In genomic region chr4:125249061-125249460, GRCm38 (mm10) we compare ENCODE assay signal across 18 mouse cellular contexts.
DNase-seq lines count a peak whose midpoint lies in the region; ATAC-seq and TF ChIP-seq lines count a peak whose summit lies in the region.
"Had no signal": no experiment of that assay in that cellular context is flagged by ENCODE, and none has a peak within 500 bp of the region (broad histone marks: within the 10 kb centered on the region; RNA-seq: fewer than 3 reads in every experiment).

No protein-coding gene starts in this region.

- ATAC-seq in forebrain, postnatal 0 days: peak; percentile 32; the same call in 1 of the 2 replicates
- no peak for ATAC-seq in forebrain, embryonic 14.5 days
- no peak for ATAC-seq in hindbrain, embryonic 11.5 days (ENCODE audit: low FRiP score)
- no peak for ATAC-seq in midbrain, embryonic 15.5 days (replicated peaks)
- ATAC-seq: intestine, embryonic 15.5 days had no signal

- 44% methylated on average over 7 of the region's 7 CpGs for WGBS in forebrain, postnatal 0 days
- WGBS in forebrain, embryonic 14.5 days: 41% methylated on average over 7 of the region's 7 CpGs
- 67% methylated on average over 7 of the region's 7 CpGs for WGBS in hindbrain, embryonic 10.5 days
- WGBS in hindbrain, embryonic 11.5 days: 65% methylated on average over 7 of the region's 7 CpGs
- WGBS in midbrain, embryonic 15.5 days: 62% methylated on average over 7 of the region's 7 CpGs

- no peak for DNase-seq in forebrain, postnatal 0 days
- DNase-seq in forebrain, embryonic 14.5 days (ENCODE audit: low spot score): no peak
- DNase-seq in hindbrain, embryonic 10.5 days (ENCODE audit: low spot score): no peak
- no peak for DNase-seq in hindbrain, embryonic 11.5 days (ENCODE audit: low spot score)
- peak; percentile 18 to 26 for DNase-seq in right cerebral cortex, adult 2 months (ENCODE audit: low spot score in 2 of 2)
- no peak for DNase-seq in right cerebral cortex, postnatal 25 days
- DNase-seq: adrenal gland, postnatal 14 days; cerebellum, adult 18-20 months; cerebellum, adult 9-11 months; cerebellum, postnatal 36 days; gastrocnemius, adult 2 months; gastrocnemius, postnatal 25 days had no signal

- 0 out of 2 replicates have a peak, but pooled peaks cover 6% of the 10 kb centered on the region for H3K4me1 ChIP-seq in forebrain, postnatal 0 days (ENCODE audit: insufficient read depth)
- peaks cover 10% of the 10 kb centered on the region for H3K4me1 ChIP-seq in forebrain, embryonic 14.5 days (ENCODE audit: control insufficient read depth, insufficient read depth, low read length)
- peaks cover 32% of the 10 kb centered on the region for H3K4me1 ChIP-seq in hindbrain, embryonic 10.5 days (replicated peaks)
- no peaks in the 10 kb centered on the region for H3K4me1 ChIP-seq in hindbrain, embryonic 11.5 days (replicated peaks; ENCODE audit: control insufficient read depth, insufficient read depth, low read length)
- peaks cover 6% of the 10 kb centered on the region; the same call in 1 of the 2 replicates for H3K4me1 ChIP-seq in midbrain, embryonic 15.5 days
- H3K4me1 ChIP-seq: embryonic facial prominence, embryonic 13.5 days; heart, embryonic 12.5 days; intestine, embryonic 15.5 days had no signal

- H3K27me3 ChIP-seq in forebrain, postnatal 0 days (ENCODE audit: insufficient read depth, low read length): no peaks in the 10 kb centered on the region; the same call in 1 of the 2 replicates
- H3K27me3 ChIP-seq in forebrain, embryonic 14.5 days (replicated peaks; ENCODE audit: control insufficient read depth, insufficient read depth, low read length): no peaks in the 10 kb centered on the region
- peaks cover 11% of the 10 kb centered on the region; the same call in 1 of the 2 replicates for H3K27me3 ChIP-seq in hindbrain, embryonic 10.5 days (ENCODE audit: insufficient read depth, poor library complexity, severe bottlenecking)
- no peaks in the 10 kb centered on the region for H3K27me3 ChIP-seq in hindbrain, embryonic 11.5 days (ENCODE audit: control insufficient read depth, insufficient read depth, low read length)
- no peaks in the 10 kb centered on the region; the same call in 1 of the 2 replicates for H3K27me3 ChIP-seq in midbrain, embryonic 15.5 days (replicated peaks)
- H3K27me3 ChIP-seq: embryonic facial prominence, embryonic 13.5 days; intestine, embryonic 15.5 days had no signal

- H3K4me3 ChIP-seq in forebrain, postnatal 0 days (ENCODE audit: low read depth, low read length): no peak overlapping the region
- no peak overlapping the region for H3K4me3 ChIP-seq in forebrain, embryonic 14.5 days (ENCODE audit: low read depth, low read length)
- no peak overlapping the region for H3K4me3 ChIP-seq in hindbrain, embryonic 10.5 days
- no peak overlapping the region for H3K4me3 ChIP-seq in hindbrain, embryonic 11.5 days (ENCODE audit: low read depth, low read length)
- no peak overlapping the region for H3K4me3 ChIP-seq in midbrain, embryonic 15.5 days
- H3K4me3 ChIP-seq: embryonic facial prominence, embryonic 13.5 days; forebrain, embryonic 12.5 days; gastrocnemius, adult 2 months; heart, embryonic 12.5 days; hindbrain, embryonic 12.5 days; intestine, embryonic 15.5 days had no signal

- no peak for TF ChIP-seq CTCF in forebrain, postnatal 0 days (IDR thresholded peaks at IDR 0.05; ENCODE audit: low read depth)

- H3K4me2 ChIP-seq in forebrain, postnatal 0 days (ENCODE audit: low read depth): no peak overlapping the region
- H3K4me2 ChIP-seq in forebrain, embryonic 14.5 days (ENCODE audit: low read length): no peak overlapping the region
- no peak overlapping the region for H3K4me2 ChIP-seq in hindbrain, embryonic 11.5 days (replicated peaks; ENCODE audit: low read depth, low read length)
- H3K4me2 ChIP-seq in midbrain, embryonic 15.5 days: no peak overlapping the region
- H3K4me2 ChIP-seq: embryonic facial prominence, embryonic 13.5 days; forebrain, embryonic 12.5 days; heart, embryonic 12.5 days; hindbrain, embryonic 12.5 days; intestine, embryonic 15.5 days had no signal

- H3K36me3 ChIP-seq in forebrain, postnatal 0 days (ENCODE audit: insufficient read depth): no peaks in the 10 kb centered on the region
- H3K36me3 ChIP-seq in forebrain, embryonic 14.5 days (ENCODE audit: control insufficient read depth, insufficient read depth, low read length): no peaks in the 10 kb centered on the region
- H3K36me3 ChIP-seq in hindbrain, embryonic 10.5 days: no peaks in the 10 kb centered on the region
- no peaks in the 10 kb centered on the region for H3K36me3 ChIP-seq in hindbrain, embryonic 11.5 days (ENCODE audit: control insufficient read depth, insufficient read depth, low read length)
- H3K36me3 ChIP-seq in midbrain, embryonic 15.5 days (replicated peaks): no peaks in the 10 kb centered on the region
- H3K36me3 ChIP-seq: embryonic facial prominence, embryonic 13.5 days; forebrain, embryonic 12.5 days; heart, embryonic 12.5 days; hindbrain, embryonic 12.5 days; intestine, embryonic 15.5 days had no signal

- H3K9me3 ChIP-seq in forebrain, postnatal 0 days (ENCODE audit: low read length): no peaks in the 10 kb centered on the region
- no peaks in the 10 kb centered on the region for H3K9me3 ChIP-seq in forebrain, embryonic 14.5 days (replicated peaks; ENCODE audit: control insufficient read depth, low read length)
- H3K9me3 ChIP-seq in hindbrain, embryonic 10.5 days: no peaks in the 10 kb centered on the region
- no peaks in the 10 kb centered on the region for H3K9me3 ChIP-seq in hindbrain, embryonic 11.5 days (ENCODE audit: control insufficient read depth, low read length)
- H3K9me3 ChIP-seq in midbrain, embryonic 15.5 days: no peaks in the 10 kb centered on the region
- H3K9me3 ChIP-seq: embryonic facial prominence, embryonic 13.5 days; forebrain, embryonic 12.5 days; heart, embryonic 12.5 days; hindbrain, embryonic 12.5 days; intestine, embryonic 15.5 days had no signal

- no peak overlapping the region for H3K27ac ChIP-seq in forebrain, postnatal 0 days (ENCODE audit: low read depth, low read length)
- no peak overlapping the region for H3K27ac ChIP-seq in forebrain, embryonic 14.5 days (ENCODE audit: low read depth, low read length)
- H3K27ac ChIP-seq in hindbrain, embryonic 10.5 days: peak overlapping the region; percentile 29
- no peak overlapping the region for H3K27ac ChIP-seq in hindbrain, embryonic 11.5 days (ENCODE audit: low read depth, low read length)
- no peak overlapping the region for H3K27ac ChIP-seq in midbrain, embryonic 15.5 days
- H3K27ac ChIP-seq: embryonic facial prominence, embryonic 13.5 days; forebrain, embryonic 12.5 days; gastrocnemius, adult 2 months; hindbrain, embryonic 12.5 days; intestine, embryonic 15.5 days had no signal

- H3K9ac ChIP-seq in forebrain, postnatal 0 days: peak overlapping the region; percentile 22; the same call in 1 of the 2 replicates
- no peak overlapping the region for H3K9ac ChIP-seq in forebrain, embryonic 14.5 days (ENCODE audit: low read length)
- H3K9ac ChIP-seq in hindbrain, embryonic 11.5 days (ENCODE audit: low read depth, low read length): no peak overlapping the region
- H3K9ac ChIP-seq in midbrain, embryonic 15.5 days: no peak overlapping the region
- H3K9ac ChIP-seq: embryonic facial prominence, embryonic 13.5 days; forebrain, embryonic 12.5 days; heart, embryonic 12.5 days; hindbrain, embryonic 12.5 days; intestine, embryonic 15.5 days had no signal

Comparison
In these comparisons a context has a peak if more than half of its experiments do, and no peak if none do; other contexts are left out.
1. DNase-seq: peak in right cerebral cortex, adult 2 months (2 of 2); none in forebrain, postnatal 0 days (single experiment), forebrain, embryonic 14.5 days (single experiment), hindbrain, embryonic 10.5 days (single experiment), hindbrain, embryonic 11.5 days (single experiment) and right cerebral cortex, postnatal 25 days (single experiment).